Mouse (Mus musculus): ENCODE measurements around the gene Dpf3. TPM values are rescaled to one million over a fixed set of nuclear protein-coding genes. Genes with fewer than 3 reads are reported as not detected.

Dpf3 gene
- polyA plus RNA-seq, 1 experiment from 2014 or later: 4.4 TPM

- no peak overlapping the region for H3K27ac ChIP-seq (ENCODE audit: low read depth, low read length)
- H3K9me3 ChIP-seq (ENCODE audit: control insufficient read depth, low read length): no peaks in the 10 kb centered on the region
- DNase-seq (ENCODE audit: low spot score) (no peak), ATAC-seq (replicated peaks; ENCODE audit: low FRiP score) (no peak)
- 81% methylated on average over 6 of the region's 6 CpGs for WGBS
- no peaks in the 10 kb centered on the region for H3K36me3 ChIP-seq (ENCODE audit: control insufficient read depth, insufficient read depth, low read length)
- no peak overlapping the region for H3K4me2 ChIP-seq (ENCODE audit: low read depth, low read length, severe bottlenecking)
- no peak overlapping the region for H3K9ac ChIP-seq (ENCODE audit: low read length)
- H3K4me1 ChIP-seq (replicated peaks; ENCODE audit: control insufficient read depth, insufficient read depth, low read length): no peaks in the 10 kb centered on the region
- no peaks in the 10 kb centered on the region for H3K27me3 ChIP-seq (ENCODE audit: control insufficient read depth, insufficient read depth, low read length)
- no peak overlapping the region for H3K4me3 ChIP-seq (ENCODE audit: low read depth, low read length)
These were observed 41.9 kb downstream of the Dpf3 start for GRCm38 (mm10) chr12:83445587-83445986.

- H3K9ac ChIP-seq (ENCODE audit: low read length): no peak overlapping the region
- WGBS: 95% methylated on average over 2 of the region's 2 CpGs
- H3K9me3 ChIP-seq (ENCODE audit: control insufficient read depth, low read length): no peaks in the 10 kb centered on the region
- H3K27me3 ChIP-seq (ENCODE audit: control insufficient read depth, insufficient read depth, low read length): no peaks in the 10 kb centered on the region
- no peaks in the 10 kb centered on the region for H3K4me1 ChIP-seq (replicated peaks; ENCODE audit: control insufficient read depth, insufficient read depth, low read length)
- H3K4me3 ChIP-seq (ENCODE audit: low read depth, low read length): no peak overlapping the region
- H3K4me2 ChIP-seq (ENCODE audit: low read depth, low read length, severe bottlenecking): no peak overlapping the region
- ATAC-seq (replicated peaks; ENCODE audit: low FRiP score): no peak
- no peak for DNase-seq (ENCODE audit: low spot score)
- no peak overlapping the region for H3K27ac ChIP-seq (ENCODE audit: low read depth, low read length)
- H3K36me3 ChIP-seq (ENCODE audit: control insufficient read depth, insufficient read depth, low read length): no peaks in the 10 kb centered on the region
These were observed 43.1 kb downstream of the Dpf3 start for GRCm38 (mm10) chr12:83444448-83444847.

- Histone ChIP-seq H3K4me2 (ENCODE audit: low read depth, low read length, severe bottlenecking) (no peak overlapping the region), H3K27me3 (ENCODE audit: control insufficient read depth, insufficient read depth, low read length) (no peaks in the 10 kb centered on the region), H3K4me3 (ENCODE audit: low read depth, low read length) (no peak overlapping the region), H3K9me3 (ENCODE audit: control insufficient read depth, low read length) (no peaks in the 10 kb centered on the region), H3K4me1 (replicated peaks; ENCODE audit: control insufficient read depth, insufficient read depth, low read length) (no peaks in the 10 kb centered on the region), H3K27ac (ENCODE audit: low read depth, low read length) (no peak overlapping the region), H3K36me3 (ENCODE audit: control insufficient read depth, insufficient read depth, low read length) (no peaks in the 10 kb centered on the region), H3K9ac (ENCODE audit: low read length) (no peak overlapping the region)
- ATAC-seq (replicated peaks; ENCODE audit: low FRiP score) (no peak), DNase-seq (ENCODE audit: low spot score) (no peak)
- WGBS: 86% methylated on average over 2 of the region's 2 CpGs
These were observed 49.5 kb downstream of the Dpf3 start for GRCm38 (mm10) chr12:83438002-83438401.

- 72% methylated on average over 10 of the region's 10 CpGs for WGBS
- H3K9me3 ChIP-seq (ENCODE audit: control insufficient read depth, low read length): no peaks in the 10 kb centered on the region
- ATAC-seq (replicated peaks; ENCODE audit: low FRiP score): no peak
- H3K4me1 ChIP-seq (replicated peaks; ENCODE audit: control insufficient read depth, insufficient read depth, low read length): no peaks in the 10 kb centered on the region
- H3K9ac ChIP-seq (ENCODE audit: low read length): no peak overlapping the region
- no peak for DNase-seq (ENCODE audit: low spot score)
- H3K4me3 ChIP-seq (ENCODE audit: low read depth, low read length): no peak overlapping the region
- H3K27me3 ChIP-seq (ENCODE audit: control insufficient read depth, insufficient read depth, low read length): no peaks in the 10 kb centered on the region
- no peak overlapping the region for H3K27ac ChIP-seq (ENCODE audit: low read depth, low read length)
- H3K36me3 ChIP-seq (ENCODE audit: control insufficient read depth, insufficient read depth, low read length): no peaks in the 10 kb centered on the region
- H3K4me2 ChIP-seq (ENCODE audit: low read depth, low read length, severe bottlenecking): no peak overlapping the region
These were observed 53.4 kb downstream of the Dpf3 start for GRCm38 (mm10) chr12:83433987-83434698.

GRCm38 (mm10) chr12:83433436-83433835 lies 54.1 kb downstream of the Dpf3 start:
- Histone ChIP-seq H3K4me3 (ENCODE audit: low read depth, low read length) (no peak overlapping the region), H3K27ac (ENCODE audit: low read depth, low read length) (no peak overlapping the region), H3K9ac (ENCODE audit: low read length) (no peak overlapping the region), H3K27me3 (ENCODE audit: control insufficient read depth, insufficient read depth, low read length) (no peaks in the 10 kb centered on the region), H3K4me1 (replicated peaks; ENCODE audit: control insufficient read depth, insufficient read depth, low read length) (no peaks in the 10 kb centered on the region), H3K4me2 (ENCODE audit: low read depth, low read length, severe bottlenecking) (no peak overlapping the region), H3K36me3 (ENCODE audit: control insufficient read depth, insufficient read depth, low read length) (no peaks in the 10 kb centered on the region), H3K9me3 (ENCODE audit: control insufficient read depth, low read length) (no peaks in the 10 kb centered on the region)
- no peak for ATAC-seq (replicated peaks; ENCODE audit: low FRiP score)
- DNase-seq (ENCODE audit: low spot score): no peak
- WGBS: 91% methylated on average over 4 of the region's 4 CpGs

- no peak for ATAC-seq (replicated peaks; ENCODE audit: low FRiP score)
- H3K27ac ChIP-seq (ENCODE audit: low read depth, low read length): no peak overlapping the region
- no peaks in the 10 kb centered on the region for H3K36me3 ChIP-seq (ENCODE audit: control insufficient read depth, insufficient read depth, low read length)
- H3K4me3 ChIP-seq (ENCODE audit: low read depth, low read length): no peak overlapping the region
- DNase-seq (ENCODE audit: low spot score): no peak
- H3K9me3 ChIP-seq (ENCODE audit: control insufficient read depth, low read length): no peaks in the 10 kb centered on the region
- no peak overlapping the region for H3K4me2 ChIP-seq (ENCODE audit: low read depth, low read length, severe bottlenecking)
- H3K4me1 ChIP-seq (replicated peaks; ENCODE audit: control insufficient read depth, insufficient read depth, low read length): no peaks in the 10 kb centered on the region
- no peaks in the 10 kb centered on the region for H3K27me3 ChIP-seq (ENCODE audit: control insufficient read depth, insufficient read depth, low read length)
- 98% methylated on average over 5 of the region's 5 CpGs for WGBS
- no peak overlapping the region for H3K9ac ChIP-seq (ENCODE audit: low read length)
These were observed 57.3 kb downstream of the Dpf3 start for GRCm38 (mm10) chr12:83430207-83430606.

- Histone ChIP-seq H3K9me3 (ENCODE audit: control insufficient read depth, low read length) (no peaks in the 10 kb centered on the region), H3K27ac (ENCODE audit: low read depth, low read length) (no peak overlapping the region), H3K4me2 (ENCODE audit: low read depth, low read length, severe bottlenecking) (no peak overlapping the region), H3K9ac (ENCODE audit: low read length) (no peak overlapping the region), H3K4me3 (ENCODE audit: low read depth, low read length) (no peak overlapping the region), H3K4me1 (replicated peaks; ENCODE audit: control insufficient read depth, insufficient read depth, low read length) (no peaks in the 10 kb centered on the region), H3K27me3 (ENCODE audit: control insufficient read depth, insufficient read depth, low read length) (no peaks in the 10 kb centered on the region), H3K36me3 (ENCODE audit: control insufficient read depth, insufficient read depth, low read length) (no peaks in the 10 kb centered on the region)
- DNase-seq (ENCODE audit: low spot score) (no peak), ATAC-seq (replicated peaks; ENCODE audit: low FRiP score) (no peak)
- WGBS: 64% methylated on average over 9 of the region's 9 CpGs
These were observed 59.5 kb downstream of the Dpf3 start for GRCm38 (mm10) chr12:83428016-83428415.

GRCm38 (mm10) chr12:83427601-83428000 lies 59.9 kb downstream of the Dpf3 start:
- no peak for DNase-seq (ENCODE audit: low spot score)
- WGBS: 75% methylated on average over 4 of the region's 4 CpGs
- H3K4me3 ChIP-seq (ENCODE audit: low read depth, low read length): no peak overlapping the region

GRCm38 (mm10) chr12:83426326-83426725 lies 61.2 kb downstream of the Dpf3 start:
- Histone ChIP-seq H3K4me1 (replicated peaks; ENCODE audit: control insufficient read depth, insufficient read depth, low read length) (no peaks in the 10 kb centered on the region), H3K27ac (ENCODE audit: low read depth, low read length) (no peak overlapping the region), H3K27me3 (ENCODE audit: control insufficient read depth, insufficient read depth, low read length) (no peaks in the 10 kb centered on the region), H3K9me3 (ENCODE audit: control insufficient read depth, low read length) (no peaks in the 10 kb centered on the region), H3K9ac (ENCODE audit: low read length) (no peak overlapping the region), H3K36me3 (ENCODE audit: control insufficient read depth, insufficient read depth, low read length) (no peaks in the 10 kb centered on the region), H3K4me3 (ENCODE audit: low read depth, low read length) (no peak overlapping the region), H3K4me2 (ENCODE audit: low read depth, low read length, severe bottlenecking) (no peak overlapping the region)
- DNase-seq (ENCODE audit: low spot score) (no peak), ATAC-seq (replicated peaks; ENCODE audit: low FRiP score) (no peak)
- WGBS: 64% methylated on average over 5 of the region's 5 CpGs

More at GRCm38 (mm10) chr12:83427601-83428000, 59.9 kb downstream of the Dpf3 start:
- Histone ChIP-seq H3K27me3 (ENCODE audit: control insufficient read depth, insufficient read depth, low read length) (no peaks in the 10 kb centered on the region), H3K4me2 (ENCODE audit: low read depth, low read length, severe bottlenecking) (no peak overlapping the region), H3K36me3 (ENCODE audit: control insufficient read depth, insufficient read depth, low read length) (no peaks in the 10 kb centered on the region), H3K27ac (ENCODE audit: low read depth, low read length) (no peak overlapping the region), H3K9ac (ENCODE audit: low read length) (no peak overlapping the region), H3K9me3 (ENCODE audit: control insufficient read depth, low read length) (no peaks in the 10 kb centered on the region), H3K4me1 (replicated peaks; ENCODE audit: control insufficient read depth, insufficient read depth, low read length) (no peaks in the 10 kb centered on the region)
- no peak for ATAC-seq (replicated peaks; ENCODE audit: low FRiP score)
